Mouse (Mus musculus) liver, embryonic 14.5 days (tissue): ENCODE measurements around the gene Elp4. TPM values are rescaled to one million over a fixed set of nuclear protein-coding genes. Genes with fewer than 3 reads are reported as not detected.

ENCODE experiments used
- ATAC-seq: fragments of 200-750 bp; cut with Nextera tagmentation; 2 replicates; pipeline ENCODE4 v1.8.0; 2017; ENCODE audit warnings: moderate number of reproducible peaks, mild to moderate bottlenecking, moderate library complexity; ENCODE audit not compliant: insufficient read depth
- DNase-seq, 3 experiments: peaks; one replicate each; pipeline ENCODE4 v3.0.0-alpha.2; 2012 to 2013; ENCODE audit warnings: low read depth in 3 of 3, low spot score in 3 of 3
- H3K27ac ChIP-seq: fragments of 300-500 bp; sonication (generic); 2 replicates; pipeline ENCODE4 v1.5.1; 2014; ENCODE audit warnings: moderate library complexity, mild to moderate bottlenecking, control low read depth, inconsistent platforms
- H3K27me3 ChIP-seq: fragments of 300-500 bp; sonication (generic); 2 replicates; pipeline ENCODE4 v1.6.1; 2014; ENCODE audit warnings: mild to moderate bottlenecking, low read length, moderate library complexity; ENCODE audit not compliant: control insufficient read depth, insufficient read depth
- H3K36me3 ChIP-seq: fragments of 300-500 bp; sonication (generic); replicated peaks from 2 replicates; pipeline ENCODE4 v1.6.1; 2014; ENCODE audit warnings: low read depth; ENCODE audit not compliant: control insufficient read depth, insufficient read depth
- H3K4me1 ChIP-seq, 2 experiments: fragments of 200-500 bp in 1 of 2; fragments of 300-500 bp in 1 of 2; sonication (generic) in 1 of 2; replicated peaks; 2 replicates each; pipeline ENCODE4 v1.6.1; 2012 to 2014; ENCODE audit warnings: antibody characterized with exemption in 1 of 2, inconsistent platforms in 1 of 2, low read length in 1 of 2; ENCODE audit not compliant: control insufficient read depth in 2 of 2, insufficient read depth in 2 of 2
- H3K4me2 ChIP-seq: fragments of 300-500 bp; sonication (generic); 2 replicates; pipeline ENCODE4 v1.6.1; 2014; ENCODE audit warnings: low read depth, mild to moderate bottlenecking, control low read depth, moderate library complexity
- H3K4me3 ChIP-seq, 2 experiments: fragments of 200-500 bp in 1 of 2; fragments of 300-500 bp in 1 of 2; sonication (generic) in 1 of 2; 2 replicates each; pipeline ENCODE4 v1.5.1; 2012 to 2014; ENCODE audit warnings: low read depth in 2 of 2, low read length in 2 of 2, mild to moderate bottlenecking in 2 of 2, control low read depth in 1 of 2, inconsistent platforms in 1 of 2, moderate library complexity in 1 of 2; ENCODE audit not compliant: insufficient read depth in 1 of 2
- H3K9ac ChIP-seq: fragments of 300-500 bp; sonication (generic); replicated peaks from 2 replicates; pipeline ENCODE4 v1.6.1; 2014; ENCODE audit warnings: mild to moderate bottlenecking, control low read depth, moderate library complexity
- H3K9me3 ChIP-seq: fragments of 300-500 bp; sonication (generic); 2 replicates; pipeline ENCODE4 v1.6.1; 2016; ENCODE audit warnings: low read length, mixed read lengths; ENCODE audit not compliant: control insufficient read depth
- CTCF ChIP-seq: IDR thresholded peaks from 2 replicates; pipeline ENCODE4 v1.5.1; 2016; ENCODE audit warnings: antibody characterized with exemption, low read depth, control low read depth
- EP300 ChIP-seq: IDR thresholded peaks from 2 replicates; pipeline ENCODE4 v1.6.1; 2016; ENCODE audit warnings: antibody characterized with exemption, low read depth
- WGBS: fragments of 180-500 bp; shearing (Covaris S2); extraction: QIAGEN DNeasy Blood & Tissue Kit; methylation state at CpG from one replicate; pipeline ENCODE4 v1.1.7; 2014; ENCODE audit not compliant: insufficient replicate concordance; 5-methylcytosine and 5-hydroxymethylcytosine counted together
- polyA plus RNA-seq, 2 experiments: library from polyadenylated mRNA; depleted of rRNA in 1 of 2; stranded (reverse) in 1 of 2; unstranded in 1 of 2; fragments of >200 nt; fragmentation: Nextera tagmentation in 1 of 2; extraction: Ambion mirVana in 1 of 2; gene quantifications; 2 replicates each; pipeline versions ENCODE4 v1.2.1 to v1.2.3; 2012 to 2014

Gene Elp4
- polyA plus RNA-seq, 2 experiments: 5.3 to 11.8 TPM

- Histone ChIP-seq H3K4me2 (no peak overlapping the region), H3K9ac (no peak overlapping the region), H3K4me1 (no peaks in the 10 kb centered on the region), H3K9me3 (no peaks in the 10 kb centered on the region), H3K27me3 (no peaks in the 10 kb centered on the region), H3K36me3 (no peaks in the 10 kb centered on the region), H3K27ac (no peak overlapping the region), H3K4me3 (no peak overlapping the region)
- ATAC-seq (no peak), DNase-seq (no peak)
- TF ChIP-seq EP300 (no peak), CTCF (no peak)
Measured at GRCm38 (mm10) chr2:105797842-105798241, 106.5 kb downstream of the Elp4 start.

- Histone ChIP-seq H3K9ac (no peak overlapping the region), H3K4me1 (no peaks in the 10 kb centered on the region), H3K4me2 (no peak overlapping the region), H3K36me3 (no peaks in the 10 kb centered on the region), H3K27ac (no peak overlapping the region), H3K9me3 (no peaks in the 10 kb centered on the region), H3K27me3 (no peaks in the 10 kb centered on the region), H3K4me3 (no peak overlapping the region)
- no peak for ATAC-seq
- TF ChIP-seq EP300 (no peak), CTCF (no peak)
- DNase-seq: no peak
Measured at GRCm38 (mm10) chr2:105796101-105796500, 108.3 kb downstream of the Elp4 start.

GRCm38 (mm10) chr2:105792339-105793120 lies 111.8 kb downstream of the Elp4 start:
- no peak for TF ChIP-seq EP300
- WGBS: 84% methylated on average over 12 of the region's 12 CpGs
- Histone ChIP-seq H3K9me3 (no peaks in the 10 kb centered on the region), H3K27me3 (no peaks in the 10 kb centered on the region), H3K27ac (no peak overlapping the region), H3K36me3 (no peaks in the 10 kb centered on the region), H3K4me3 (no peak overlapping the region), H3K9ac (no peak overlapping the region), H3K4me1 (no peaks in the 10 kb centered on the region), H3K4me2 (no peak overlapping the region)
- DNase-seq: no peak
- no peak for ATAC-seq

GRCm38 (mm10) chr2:105789936-105790335 lies 114.4 kb downstream of the Elp4 start:
- no peaks in the 10 kb centered on the region for H3K9me3 ChIP-seq
- WGBS: 88% methylated on average over 1 of the region's 1 CpGs
- no peaks in the 10 kb centered on the region for H3K27me3 ChIP-seq
- no peak for ATAC-seq
- H3K4me2 ChIP-seq: no peak overlapping the region
- H3K4me1 ChIP-seq: no peaks in the 10 kb centered on the region
- no peak overlapping the region for H3K4me3 ChIP-seq
- H3K36me3 ChIP-seq: no peaks in the 10 kb centered on the region
- DNase-seq: no peak
- TF ChIP-seq CTCF: no peak
- TF ChIP-seq EP300: no peak
- no peak overlapping the region for H3K9ac ChIP-seq
- no peak overlapping the region for H3K27ac ChIP-seq

- no peak overlapping the region for H3K27ac ChIP-seq
Measured at GRCm38 (mm10) chr2:105787726-105788125, 116.6 kb downstream of the Elp4 start.

More at GRCm38 (mm10) chr2:105787726-105788125, 116.6 kb downstream of the Elp4 start:
- Histone ChIP-seq H3K4me3 (no peak overlapping the region), H3K9ac (no peak overlapping the region), H3K27me3 (no peaks in the 10 kb centered on the region), H3K4me2 (no peak overlapping the region), H3K9me3 (no peaks in the 10 kb centered on the region), H3K4me1 (no peaks in the 10 kb centered on the region), H3K36me3 (no peaks in the 10 kb centered on the region)
- DNase-seq: no peak
- WGBS: 74% methylated on average over 4 of the region's 4 CpGs
- ATAC-seq: no peak
- TF ChIP-seq EP300 (no peak), CTCF (no peak)
